Mouse (Mus musculus): ENCODE results near the gene Btf3. TPM values are rescaled to one million over a fixed set of nuclear protein-coding genes. Genes with fewer than 3 reads are reported as not detected.
A peak's percentile ranks its signal among the peaks of the same experiment; 100 is the strongest.

The Btf3 gene
- total and polyA plus RNA-seq, 2 experiments from 2014 or later, result 210 to 384 TPM

DNA sequence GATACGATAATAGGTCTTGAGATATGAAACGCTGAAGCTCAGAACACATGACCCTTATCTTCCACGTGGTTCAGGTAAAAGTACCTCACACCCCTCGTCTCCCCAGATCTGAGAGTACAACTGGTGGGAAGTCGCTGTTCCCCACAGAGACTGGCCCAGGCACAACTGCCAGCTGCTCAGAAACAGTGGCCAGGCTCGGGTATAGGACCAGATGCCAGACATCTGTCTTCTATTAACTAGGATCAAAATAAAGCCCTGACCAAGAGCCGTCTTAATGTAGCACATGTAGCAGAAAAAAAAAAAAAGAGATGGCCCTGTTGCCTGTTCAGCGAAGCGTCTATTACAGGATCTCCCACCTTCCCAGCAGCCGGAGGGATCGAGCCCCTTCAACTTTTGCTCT lies 8.2 kb upstream of the Btf3 start:
- no peak for TF ChIP-seq EP300 (IDR thresholded peaks at IDR 0.05; ENCODE audit: low read depth)
- TF ChIP-seq CTCF (IDR thresholded peaks at IDR 0.05; ENCODE audit: low read depth), result no peak
- H3K4me3 ChIP-seq (ENCODE audit: low read depth, low read length), result no peak overlapping the region
- H3K27ac ChIP-seq (ENCODE audit: low read depth), result no peak overlapping the region
- no peak for ATAC-seq (ENCODE audit: insufficient read depth, low read depth)
- DNase-seq (ENCODE audit: low spot score), result no peak
- H3K4me1 ChIP-seq (ENCODE audit: control insufficient read depth, insufficient read depth), result no peaks in the 10 kb centered on the region
- no peaks in the 10 kb centered on the region for H3K27me3 ChIP-seq (ENCODE audit: control insufficient read depth, insufficient read depth, low read length)
- H3K9me3 ChIP-seq (replicated peaks; ENCODE audit: control insufficient read depth, low read length), result no peaks in the 10 kb centered on the region
- no peak overlapping the region for H3K9ac ChIP-seq (replicated peaks; ENCODE audit: low read depth, low read length)
- H3K4me2 ChIP-seq (ENCODE audit: low read depth, low read length), result no peak overlapping the region
- H3K36me3 ChIP-seq (replicated peaks; ENCODE audit: control insufficient read depth, insufficient read depth, low read length), result no peaks in the 10 kb centered on the region
- WGBS, result 80% methylated on average over 11 of the region's 11 CpGs

- ATAC-seq (ENCODE audit: insufficient read depth, low read depth), result no peak
- Histone ChIP-seq H3K27ac (ENCODE audit: low read depth) (no peak overlapping the region), H3K4me3 (ENCODE audit: low read depth, low read length) (no peak overlapping the region; the same call in 1 of the 2 replicates), H3K4me2 (ENCODE audit: low read depth, low read length) (no peak overlapping the region), H3K9ac (replicated peaks; ENCODE audit: low read depth, low read length) (peak overlapping the region; percentile 91; the same call in 1 of the 2 replicates), H3K9me3 (replicated peaks; ENCODE audit: control insufficient read depth, low read length) (no peaks in the 10 kb centered on the region), H3K27me3 (ENCODE audit: control insufficient read depth, insufficient read depth, low read length) (no peaks in the 10 kb centered on the region), H3K36me3 (replicated peaks; ENCODE audit: control insufficient read depth, insufficient read depth, low read length) (peaks cover 9% of the 10 kb centered on the region), H3K4me1 (ENCODE audit: control insufficient read depth, insufficient read depth) (peaks cover 5% of the 10 kb centered on the region)
- DNase-seq (ENCODE audit: low spot score), result no peak
- 86% methylated on average over 6 of the region's 6 CpGs for WGBS
- TF ChIP-seq CTCF (IDR thresholded peaks at IDR 0.05; ENCODE audit: low read depth), result no peak
- TF ChIP-seq EP300 (IDR thresholded peaks at IDR 0.05; ENCODE audit: low read depth), result no peak
Observed at GRCm38 (mm10) chr13:98317911-98318310, 1.1 kb upstream of the Btf3 start.

GRCm38 (mm10) chr13:98317246-98317677 lies 456 bp upstream of the Btf3 start:
- TF ChIP-seq CTCF (IDR thresholded peaks at IDR 0.05; ENCODE audit: low read depth), result peak; percentile 26
- TF ChIP-seq EP300 (IDR thresholded peaks at IDR 0.05; ENCODE audit: low read depth), result no peak
- Histone ChIP-seq H3K9ac (replicated peaks; ENCODE audit: low read depth, low read length) (peak overlapping the region; percentile 91), H3K27me3 (ENCODE audit: control insufficient read depth, insufficient read depth, low read length) (no peaks in the 10 kb centered on the region), H3K36me3 (replicated peaks; ENCODE audit: control insufficient read depth, insufficient read depth, low read length) (peaks cover 15% of the 10 kb centered on the region), H3K4me3 (ENCODE audit: low read depth, low read length) (peak overlapping the region; percentile 87), H3K9me3 (replicated peaks; ENCODE audit: control insufficient read depth, low read length) (no peaks in the 10 kb centered on the region), H3K4me1 (ENCODE audit: control insufficient read depth, insufficient read depth) (peaks cover 5% of the 10 kb centered on the region), H3K27ac (ENCODE audit: low read depth) (peak overlapping the region; percentile 92), H3K4me2 (ENCODE audit: low read depth, low read length) (peak overlapping the region; percentile 77)
- DNase-seq (ENCODE audit: low spot score) (no peak), ATAC-seq (ENCODE audit: insufficient read depth, low read depth) (no peak)
- 3% methylated on average over 16 of the region's 16 CpGs for WGBS

- peaks cover 5% of the 10 kb centered on the region for H3K4me1 ChIP-seq (ENCODE audit: control insufficient read depth, insufficient read depth)
- no peaks in the 10 kb centered on the region for H3K27me3 ChIP-seq (ENCODE audit: control insufficient read depth, insufficient read depth, low read length)
- peaks cover 26% of the 10 kb centered on the region for H3K36me3 ChIP-seq (replicated peaks; ENCODE audit: control insufficient read depth, insufficient read depth, low read length)
- peak overlapping the region; percentile 91 for H3K9ac ChIP-seq (replicated peaks; ENCODE audit: low read depth, low read length)
- ATAC-seq (ENCODE audit: insufficient read depth, low read depth), result no peak
- WGBS, result under 1% methylated on average over 16 of the region's 17 CpGs
- no peak for DNase-seq (ENCODE audit: low spot score)
- peak overlapping the region; percentile 77 for H3K4me2 ChIP-seq (ENCODE audit: low read depth, low read length)
- peak overlapping the region; percentile 92 for H3K27ac ChIP-seq (ENCODE audit: low read depth)
- TF ChIP-seq EP300 (IDR thresholded peaks at IDR 0.05; ENCODE audit: low read depth), result no peak
- no peak for TF ChIP-seq CTCF (IDR thresholded peaks at IDR 0.05; ENCODE audit: low read depth)
- H3K9me3 ChIP-seq (replicated peaks; ENCODE audit: control insufficient read depth, low read length), result no peaks in the 10 kb centered on the region
- peak overlapping the region; percentile 87 for H3K4me3 ChIP-seq (ENCODE audit: low read depth, low read length)
Observed at GRCm38 (mm10) chr13:98316140-98316479, 696 bp downstream of the Btf3 start.

- H3K4me2 ChIP-seq (ENCODE audit: low read depth, low read length), result peak overlapping the region; percentile 77; the same call in 1 of the 2 replicates
- no peak for TF ChIP-seq CTCF (IDR thresholded peaks at IDR 0.05; ENCODE audit: low read depth)
- no peak for TF ChIP-seq EP300 (IDR thresholded peaks at IDR 0.05; ENCODE audit: low read depth)
- no peaks in the 10 kb centered on the region for H3K27me3 ChIP-seq (ENCODE audit: control insufficient read depth, insufficient read depth, low read length)
- H3K9ac ChIP-seq (replicated peaks; ENCODE audit: low read depth, low read length), result no peak overlapping the region
- peaks cover 36% of the 10 kb centered on the region for H3K36me3 ChIP-seq (replicated peaks; ENCODE audit: control insufficient read depth, insufficient read depth, low read length)
- H3K9me3 ChIP-seq (replicated peaks; ENCODE audit: control insufficient read depth, low read length), result no peaks in the 10 kb centered on the region
- no peak for DNase-seq (ENCODE audit: low spot score)
- WGBS, result 39% methylated on average over 4 of the region's 4 CpGs
- peaks cover 5% of the 10 kb centered on the region for H3K4me1 ChIP-seq (ENCODE audit: control insufficient read depth, insufficient read depth)
- H3K27ac ChIP-seq (ENCODE audit: low read depth), result no peak overlapping the region
- H3K4me3 ChIP-seq (ENCODE audit: low read depth, low read length), result no peak overlapping the region
- no peak for ATAC-seq (ENCODE audit: insufficient read depth, low read depth)
Observed at GRCm38 (mm10) chr13:98315124-98315523, 1.7 kb downstream of the Btf3 start.

GRCm38 (mm10) chr13:98313631-98314030 lies 3.2 kb downstream of the Btf3 start:
- Histone ChIP-seq H3K4me2 (ENCODE audit: low read depth, low read length) (no peak overlapping the region), H3K36me3 (replicated peaks; ENCODE audit: control insufficient read depth, insufficient read depth, low read length) (peaks cover 43% of the 10 kb centered on the region), H3K9ac (replicated peaks; ENCODE audit: low read depth, low read length) (no peak overlapping the region), H3K4me3 (ENCODE audit: low read depth, low read length) (no peak overlapping the region), H3K4me1 (ENCODE audit: control insufficient read depth, insufficient read depth) (peaks cover 5% of the 10 kb centered on the region), H3K9me3 (replicated peaks; ENCODE audit: control insufficient read depth, low read length) (no peaks in the 10 kb centered on the region), H3K27ac (ENCODE audit: low read depth) (no peak overlapping the region), H3K27me3 (ENCODE audit: control insufficient read depth, insufficient read depth, low read length) (no peaks in the 10 kb centered on the region)
- no peak for DNase-seq (ENCODE audit: low spot score)
- TF ChIP-seq CTCF (IDR thresholded peaks at IDR 0.05; ENCODE audit: low read depth) (no peak), EP300 (IDR thresholded peaks at IDR 0.05; ENCODE audit: low read depth) (no peak)
- 65% methylated on average over 7 of the region's 7 CpGs for WGBS
- no peak for ATAC-seq (ENCODE audit: insufficient read depth, low read depth)

Data from heart, postnatal 0 days (tissue).